Comparison of ENCODE assay signal across 8 mouse cellular contexts in the genomic region with DNA sequence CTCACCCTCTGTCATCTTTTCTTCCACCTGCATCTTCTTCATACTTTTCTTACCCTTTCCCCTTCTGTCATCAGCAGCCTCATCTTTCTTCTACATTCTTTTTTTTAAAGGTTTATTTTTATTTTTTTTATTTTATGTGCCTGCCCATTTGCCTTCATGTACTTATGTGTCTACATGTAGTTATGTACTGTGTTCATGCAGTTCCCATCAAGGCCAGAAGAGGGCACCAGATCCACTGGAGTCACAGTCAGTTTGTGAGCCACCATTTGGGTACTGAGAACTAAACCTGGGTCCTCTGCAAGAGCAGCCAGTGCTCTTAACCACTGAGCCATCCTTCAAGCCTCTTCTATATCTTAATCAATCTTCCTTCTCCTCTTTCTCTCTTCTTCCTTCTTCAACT.
DNase-seq lines count a peak whose midpoint lies in the region; TF ChIP-seq lines count a peak whose summit lies in the region.

No protein-coding gene starts in this region.

- no peak for TF ChIP-seq POLR2A in lung, adult 2 months (IDR thresholded peaks at IDR 0.05; ENCODE audit: borderline replicate concordance, extremely low read depth, low read depth, low read length)

- H3K4me3 ChIP-seq in lung, adult 2 months (replicated peaks; ENCODE audit: extremely low read depth, low read depth, low read length) = no peak overlapping the region

- DNase-seq in adrenal gland, postnatal 14 days = peak; percentile 32
- no peak for DNase-seq in adrenal gland, postnatal 36 days
- no peak for DNase-seq in lung, adult 2 months
- no peak for DNase-seq in lung, adult 18-20 months
- DNase-seq in kidney, postnatal 25 days = peak; percentile 51 to 55
- peak; percentile 16 to 55 for DNase-seq in thymus, postnatal 10 days (ENCODE audit: low spot score in 2 of 2)
- DNase-seq in yolk sac, embryonic 10.5 days (ENCODE audit: low spot score) = no peak
- DNase-seq in layer of hippocampus, adult 8-10 months (ENCODE audit: low spot score in 2 of 2) = no peak

- no peaks in the 10 kb centered on the region for H3K4me1 ChIP-seq in lung, adult 2 months (ENCODE audit: control insufficient read depth, insufficient read depth, low read length)

- TF ChIP-seq CTCF in lung, adult 2 months (IDR thresholded peaks at IDR 0.05; ENCODE audit: insufficient read depth, low read length) = 0 out of 2 replicates have a peak, but pooled peaks have one; percentile 8

Comparison
In these comparisons a context has a peak if more than half of its experiments do, and no peak if none do; other contexts are left out.
1. DNase-seq: peak in adrenal gland, postnatal 14 days (single experiment), kidney, postnatal 25 days (2 of 2) and thymus, postnatal 10 days (2 of 2); none in adrenal gland, postnatal 36 days (0 of 2), lung, adult 2 months (single experiment), lung, adult 18-20 months (0 of 2), yolk sac, embryonic 10.5 days (single experiment) and layer of hippocampus, adult 8-10 months (0 of 2).